Mouse (Mus musculus) monocyte, adult 2 months (primary cell): Measurements from ENCODE around the gene Fsd1l.
"Not testable (repeated sequence)": the region's sequence is repeated elsewhere in the genome, so short reads cannot be mapped to it uniquely, and the experiment has no call there.

ENCODE experiments used
- DNase-seq, 2 experiments: peaks; one replicate each; pipeline ENCODE4 v3.0.0; 2022; ENCODE audit warnings: low spot score in 2 of 2, low read depth in 1 of 2

Fsd1l gene

GRCm38 (mm10) chr4:53628924-53629323 lies 2.3 kb upstream of the Fsd1l start:
- DNase-seq = no peak

DNA sequence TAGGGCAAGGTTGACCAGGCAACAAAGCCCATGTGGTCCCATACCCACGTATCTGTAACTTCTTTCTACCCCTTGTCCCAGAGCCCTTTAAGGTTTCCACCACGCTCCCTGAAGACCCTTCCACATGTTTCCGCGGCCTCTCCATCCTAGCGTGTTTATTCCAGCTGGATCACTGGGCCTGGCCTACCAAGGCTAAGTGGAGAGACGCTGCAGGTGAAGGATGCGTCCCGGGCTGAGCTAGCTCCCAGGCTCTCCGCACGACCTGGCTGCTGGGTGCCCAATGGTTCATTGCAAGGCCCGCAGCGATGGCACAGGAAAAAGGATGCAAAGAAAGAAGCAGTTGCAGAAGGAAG lies 332 bp upstream of the Fsd1l start:
- DNase-seq = no peak

DNA sequence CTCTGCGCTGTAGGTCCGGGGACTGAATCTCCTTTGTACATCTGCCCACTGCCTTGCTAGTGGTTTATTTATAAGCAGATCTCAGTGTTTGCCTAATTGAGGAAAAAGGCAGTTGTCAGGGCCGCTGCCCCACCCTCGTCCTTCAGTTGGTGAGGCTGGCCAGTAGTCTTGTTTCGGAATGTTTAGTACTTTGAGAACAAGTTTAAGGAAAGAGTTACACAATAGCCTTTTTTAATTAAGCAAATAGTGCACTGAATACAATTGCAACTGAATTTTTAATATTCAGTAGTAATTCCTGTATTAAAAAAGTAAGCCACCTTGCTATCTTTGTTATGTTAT lies 709 bp downstream of the Fsd1l start:
- no peak for DNase-seq

- no peak for DNase-seq
Observed at GRCm38 (mm10) chr4:53635336-53635735, 4.1 kb downstream of the Fsd1l start.

GRCm38 (mm10) chr4:53637269-53637909 lies 6.1 kb downstream of the Fsd1l start:
- DNase-seq = no peak

DNA sequence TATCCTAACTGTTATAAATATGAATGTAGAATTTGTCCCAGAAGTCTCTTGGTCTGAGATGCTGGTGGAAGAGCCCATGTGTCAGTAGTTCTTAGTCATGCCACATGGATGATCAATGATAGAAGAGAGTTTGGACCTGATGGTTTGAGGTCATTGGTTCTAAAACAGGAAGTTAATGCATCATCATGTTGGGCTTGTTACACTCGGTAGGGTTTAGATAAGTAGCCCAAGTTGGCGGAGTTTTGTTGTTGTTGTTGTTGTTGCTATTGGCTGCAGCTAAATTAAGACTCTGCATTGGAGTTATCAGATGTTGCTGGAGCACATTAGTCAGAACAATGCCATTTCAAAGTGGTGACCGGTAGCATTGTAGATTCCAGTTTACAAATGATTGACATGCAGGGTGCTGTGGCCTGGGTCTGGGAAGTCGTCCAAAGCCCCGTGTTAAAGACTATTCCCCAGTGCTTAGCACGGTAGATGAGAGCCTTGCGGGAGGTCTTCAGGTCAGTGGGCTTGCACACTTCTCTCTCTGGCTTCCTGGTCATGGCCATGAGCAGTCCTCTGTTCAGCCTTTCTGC lies 7.4 kb downstream of the Fsd1l start:
- no peak for DNase-seq

- no peak for DNase-seq
Observed at GRCm38 (mm10) chr4:53658029-53658428, 26.8 kb downstream of the Fsd1l start.

- no peak for DNase-seq
Observed at GRCm38 (mm10) chr4:53660711-53661110, 29.4 kb downstream of the Fsd1l start.

DNA sequence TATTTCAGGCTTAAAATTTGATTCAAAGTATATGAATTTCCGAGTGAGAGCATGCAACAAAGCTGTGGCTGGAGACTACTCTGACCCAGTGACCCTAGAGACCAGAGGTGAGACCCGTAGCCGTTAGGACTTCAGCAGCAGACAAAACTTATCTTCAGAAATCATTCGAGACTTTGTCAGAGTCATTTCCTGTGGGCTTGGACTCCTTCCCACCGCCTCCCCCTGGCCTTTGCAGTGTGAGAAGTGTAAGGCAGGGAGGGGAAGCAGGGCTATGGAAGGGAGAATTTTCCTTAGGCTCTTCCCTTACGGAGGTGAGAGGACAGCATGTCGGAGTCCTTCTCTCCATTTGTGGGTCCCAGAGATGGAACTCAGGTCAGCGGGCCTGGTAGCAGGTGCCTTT lies 50.8 kb downstream of the Fsd1l start:
- no peak for DNase-seq

GRCm38 (mm10) chr4:53688965-53689364 lies 57.7 kb downstream of the Fsd1l start:
- no peak for DNase-seq

DNA sequence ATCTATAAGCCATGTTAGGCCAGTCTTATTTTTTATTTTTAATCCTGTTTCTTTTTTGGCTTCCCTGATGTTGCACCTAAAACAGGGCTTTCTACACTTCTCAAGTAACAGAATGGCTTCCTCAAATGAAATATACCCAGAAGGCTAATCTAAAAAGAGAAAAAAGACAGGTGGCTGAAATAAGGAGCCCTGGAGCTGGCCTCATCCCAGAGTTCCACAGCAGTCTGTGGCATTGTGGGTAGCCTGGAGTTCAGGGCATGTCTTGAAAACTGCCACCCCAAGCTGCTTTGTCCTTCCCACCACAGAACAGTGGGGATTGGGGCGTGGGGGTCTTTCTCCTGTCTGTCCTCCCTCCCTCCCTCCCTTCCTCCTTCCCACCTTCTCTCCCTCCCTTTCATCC lies 60.1 kb downstream of the Fsd1l start:
- DNase-seq = no peak

DNA sequence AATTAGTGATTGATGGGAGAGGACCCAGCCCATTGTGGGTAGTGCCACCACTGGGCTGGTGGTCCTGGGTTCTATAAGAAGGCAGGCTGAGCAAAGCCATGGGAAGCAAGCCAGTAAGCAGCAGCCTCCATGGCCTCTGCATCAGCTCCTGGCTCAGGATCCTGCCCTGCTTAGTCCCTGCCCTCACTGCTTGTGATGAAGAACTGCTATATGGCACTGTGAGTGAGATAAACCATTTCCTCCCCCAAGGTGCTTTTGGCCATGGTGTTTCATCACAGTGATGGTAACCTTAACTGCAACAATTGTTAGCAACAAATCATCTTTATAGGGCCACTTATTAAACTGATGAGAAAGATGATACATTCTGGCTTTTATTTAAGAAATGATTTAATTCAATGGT lies 77.9 kb downstream of the Fsd1l start:
- DNase-seq = not testable (repeated sequence)

DNA sequence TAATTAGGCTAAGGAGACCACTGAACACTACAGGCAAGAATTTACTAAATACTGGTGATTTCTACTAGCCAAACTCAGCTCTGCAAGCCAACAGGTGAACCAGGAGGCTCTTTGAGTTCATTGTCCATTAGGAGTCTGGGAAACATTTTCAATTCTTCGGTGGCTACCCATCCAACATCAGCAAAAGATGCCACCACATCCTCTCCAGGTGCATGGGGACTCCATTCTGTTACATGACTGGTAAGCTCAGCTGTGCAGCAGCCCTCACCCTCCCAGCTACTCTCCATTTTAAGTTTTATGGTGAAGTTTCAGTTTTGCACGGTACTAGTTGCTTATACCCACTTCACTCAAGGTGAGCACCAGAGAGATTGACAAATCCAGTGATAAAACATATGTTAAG lies 78.8 kb downstream of the Fsd1l start:
- no peak for DNase-seq

DNA sequence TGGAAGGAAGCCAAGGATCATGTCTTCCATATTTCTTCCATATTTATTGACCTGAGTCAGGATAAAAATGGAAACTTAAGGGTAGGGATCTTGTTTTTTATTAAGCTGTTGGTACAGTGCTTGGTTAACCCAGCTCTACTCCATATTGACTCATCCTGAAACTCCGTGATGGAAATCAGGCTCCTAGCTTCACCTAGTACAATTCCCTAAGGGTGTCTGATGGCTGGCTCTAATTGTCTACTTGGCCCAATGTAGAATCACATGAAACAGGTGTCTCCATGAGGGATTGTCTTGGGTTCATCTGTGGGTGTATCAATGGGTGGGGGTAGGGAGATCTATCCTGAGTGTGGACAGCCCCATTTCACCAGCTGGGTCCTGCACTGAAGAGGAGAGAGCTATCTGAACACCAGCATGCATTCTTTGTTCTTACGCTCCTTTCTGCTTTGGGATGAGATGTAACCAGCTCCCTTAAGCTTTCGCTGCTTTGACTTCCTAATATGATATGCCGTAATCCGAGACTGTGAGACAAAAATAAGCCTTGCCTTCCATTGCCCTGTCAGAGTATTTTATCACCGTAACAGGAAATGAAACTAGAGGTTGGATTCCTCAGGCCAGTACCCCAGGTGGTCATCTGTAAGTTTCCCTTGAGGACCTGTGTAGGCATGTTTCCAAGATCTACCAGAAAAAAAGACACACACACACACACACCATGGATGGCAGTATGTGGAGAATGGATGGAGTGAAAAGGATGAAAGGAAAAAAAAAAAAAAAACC lies 79.5 kb downstream of the Fsd1l start:
- no peak for DNase-seq

DNA sequence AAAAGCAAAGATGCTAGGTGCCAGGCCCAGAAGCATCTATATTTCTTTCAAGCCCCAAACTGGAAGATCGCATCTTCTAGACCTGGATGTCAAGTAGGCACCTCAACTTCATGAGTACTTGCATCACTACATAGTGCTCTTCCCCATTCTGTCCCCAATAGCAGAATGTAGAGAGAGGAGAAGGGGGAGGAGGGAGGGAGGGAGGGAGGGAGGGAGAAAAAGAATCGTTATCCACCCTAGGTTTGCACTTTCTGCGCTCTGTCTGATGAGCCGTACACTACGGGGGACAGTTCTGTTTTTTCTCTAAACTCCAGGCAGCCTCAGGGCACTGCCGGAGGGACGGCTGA lies 82.4 kb downstream of the Fsd1l start, which contains the start of gene Fktn:
TSS of gene Fktn (plus strand) at position 295 of the 347 bp plus-strand sequence.
- DNase-seq = no peak

GRCm38 (mm10) chr4:53714051-53714814 lies 83.0 kb downstream of the Fsd1l start:
- peak; percentile 57 to 69 for DNase-seq

DNA sequence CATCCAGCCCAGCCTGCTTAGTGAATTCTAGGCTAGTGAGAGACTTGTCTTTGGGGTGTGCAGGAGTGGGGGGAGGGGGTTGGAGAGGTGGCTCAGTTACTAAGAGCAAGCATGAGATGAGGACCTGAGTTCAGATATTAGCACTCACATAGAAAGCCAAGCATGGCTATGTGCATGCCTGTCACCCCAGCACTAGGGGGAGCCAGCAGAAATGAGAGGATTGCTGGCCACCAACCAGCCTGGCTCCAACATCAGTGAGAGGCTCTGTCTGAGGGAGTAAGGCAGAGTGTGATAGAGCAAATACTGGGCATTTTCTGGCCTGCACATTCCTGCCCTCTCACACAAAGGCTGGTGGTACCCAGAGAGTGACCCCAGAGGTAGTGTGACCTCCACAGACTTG lies 84.7 kb downstream of the Fsd1l start:
- no peak for DNase-seq

- DNase-seq = no peak
Observed at GRCm38 (mm10) chr4:53717546-53717945, 86.3 kb downstream of the Fsd1l start.

DNA sequence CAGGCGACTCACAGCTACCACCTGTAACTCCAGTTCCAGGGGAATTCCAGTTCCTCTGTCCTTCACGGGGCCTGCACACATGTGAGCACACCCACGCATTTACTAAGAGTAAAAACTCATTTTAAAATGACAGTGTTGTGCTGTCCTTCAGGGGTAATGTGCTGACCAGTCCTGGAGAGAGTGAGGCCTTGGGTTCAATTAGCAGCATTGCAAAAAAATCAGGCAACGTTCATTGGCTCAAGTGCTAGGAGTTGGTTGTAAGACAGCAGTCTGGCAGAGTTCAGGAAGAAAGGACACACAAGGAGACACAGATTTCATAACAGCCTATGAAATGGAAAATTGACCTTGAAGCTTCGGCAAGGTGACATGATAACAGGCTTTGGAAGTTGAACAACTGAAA lies 87.0 kb downstream of the Fsd1l start:
- DNase-seq = no peak

- no peak for DNase-seq
Observed at GRCm38 (mm10) chr4:53722506-53722905, 91.2 kb downstream of the Fsd1l start.

- DNase-seq = not testable (repeated sequence)
Observed at GRCm38 (mm10) chr4:53726100-53726499, 94.8 kb downstream of the Fsd1l start.

DNA sequence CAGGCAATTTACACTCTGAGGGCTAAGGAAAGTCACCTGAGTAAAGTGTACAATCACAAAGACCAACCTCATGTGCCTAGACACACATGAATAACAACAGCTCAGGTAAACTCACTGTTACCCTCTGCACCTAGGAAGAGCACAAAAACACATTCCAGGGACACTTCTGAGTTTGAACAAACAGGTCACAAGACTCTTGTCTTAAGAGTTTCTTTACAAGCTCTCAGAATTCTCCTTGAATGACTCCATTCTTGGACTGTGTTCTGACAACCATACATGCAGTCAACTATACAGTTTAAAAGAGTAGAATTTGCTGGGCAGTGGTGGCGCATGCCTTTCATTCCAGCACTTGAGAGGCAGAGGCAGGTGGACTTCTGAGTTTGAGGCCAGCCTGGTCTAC lies 96.8 kb downstream of the Fsd1l start:
- DNase-seq = no peak
